Mouse (Mus musculus): ENCODE data around the gene Fars2.

The Fars2 gene

DNA sequence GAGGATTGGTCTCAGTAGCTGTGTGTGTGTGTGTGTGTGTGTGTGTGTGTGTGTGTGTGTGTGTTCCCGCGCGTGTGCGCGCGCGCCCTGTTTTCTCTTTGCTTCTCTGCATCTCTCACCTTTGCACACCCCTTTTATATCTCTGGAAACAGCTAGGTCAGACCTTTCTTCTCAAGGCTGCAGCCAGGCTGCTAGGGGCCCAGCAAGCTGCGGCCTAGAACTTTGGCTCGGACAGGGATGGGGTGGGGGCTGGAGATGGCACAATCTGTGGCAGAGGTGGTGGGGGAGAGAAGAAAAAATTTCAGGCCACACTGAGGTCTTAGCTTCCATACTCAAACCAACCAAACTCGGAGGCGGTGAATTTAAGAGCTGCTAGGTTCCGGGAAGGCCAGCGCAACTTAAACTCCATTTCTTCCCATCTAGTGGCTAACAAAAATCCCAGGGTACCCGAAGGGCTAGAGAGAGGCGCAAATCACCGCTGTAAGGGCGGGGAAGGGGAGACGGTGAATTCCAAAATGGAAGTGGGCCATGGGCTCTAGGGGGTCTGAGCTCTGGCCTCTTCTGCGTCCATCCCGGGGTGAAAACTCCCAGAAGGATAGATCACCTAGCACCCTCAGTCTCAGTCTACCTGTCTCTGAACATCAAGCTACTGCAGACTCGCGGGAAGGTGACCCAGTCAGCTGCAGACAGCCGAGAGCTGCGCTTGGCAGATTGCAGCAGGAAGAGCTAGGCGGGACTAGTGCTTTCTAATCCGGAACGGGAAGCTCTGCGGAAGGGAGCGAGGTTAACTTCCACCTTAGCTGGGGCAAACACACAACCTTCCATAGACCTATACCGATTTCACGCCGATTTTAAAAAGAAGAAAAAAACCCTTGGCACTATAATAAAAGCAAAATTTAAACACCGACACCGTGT is 614.1 kb downstream of the Fars2 start:
- no peak for TF ChIP-seq GATA4 (IDR thresholded peaks at IDR 0.05; ENCODE audit: insufficient replicate concordance, low read length)

DNA sequence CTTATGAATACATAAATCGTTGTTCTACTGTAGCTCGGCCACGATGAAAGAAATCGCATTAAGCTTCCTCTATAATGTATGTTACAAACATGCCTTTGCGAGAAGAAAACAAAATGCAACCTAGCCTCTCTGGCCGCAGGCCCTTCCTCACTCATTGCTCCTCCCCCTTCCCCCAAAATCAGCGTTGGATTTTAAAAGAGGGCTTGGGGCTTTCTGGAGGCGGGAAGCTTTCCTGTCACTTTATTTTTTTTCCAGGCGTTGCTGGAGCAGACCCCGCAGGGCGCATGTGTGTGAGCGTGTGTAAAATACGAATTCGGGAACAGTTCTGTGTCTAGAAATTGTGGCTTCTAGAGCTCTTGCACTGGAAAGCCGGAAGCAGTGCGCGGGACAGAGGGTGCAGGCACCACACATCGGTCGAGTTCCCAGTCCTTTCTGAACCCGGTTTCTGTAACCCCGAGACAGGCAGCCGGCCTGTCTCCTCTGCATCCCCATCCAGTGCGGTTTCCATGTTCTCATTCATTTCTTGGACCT is 614.8 kb downstream of the Fars2 start:
- TF ChIP-seq GATA4 (IDR thresholded peaks at IDR 0.05; ENCODE audit: insufficient replicate concordance, low read length), result no peak

DNA sequence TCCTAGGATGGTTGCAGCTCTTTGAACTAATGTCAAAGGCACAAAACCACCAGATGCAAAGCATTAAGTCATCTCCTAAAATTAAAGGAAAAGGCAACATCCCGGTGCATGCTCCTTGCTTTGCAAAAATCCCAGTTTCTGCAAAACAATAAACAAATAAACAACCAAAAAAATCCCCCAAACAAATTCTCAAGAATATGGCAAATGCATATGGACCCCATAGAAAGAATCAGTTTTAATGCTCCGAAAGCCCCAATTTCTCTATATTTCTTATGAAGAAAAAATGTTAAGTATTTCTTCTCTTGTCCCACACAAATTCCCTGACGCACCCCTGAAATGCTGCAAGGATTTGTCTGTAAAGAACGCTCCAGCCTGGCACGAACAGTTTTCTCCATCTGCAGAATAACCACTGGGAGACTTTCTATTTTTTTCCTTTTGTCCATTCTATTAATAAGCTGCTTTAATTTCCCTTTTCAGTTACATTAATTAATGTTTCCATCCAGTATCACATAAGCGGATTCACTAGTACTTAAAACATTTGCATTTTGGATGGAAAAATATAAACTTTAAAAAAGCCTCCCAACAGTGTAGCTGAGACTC is 615.8 kb downstream of the Fars2 start:
- no peak for TF ChIP-seq GATA4 (IDR thresholded peaks at IDR 0.05; ENCODE audit: insufficient replicate concordance, low read length)

DNA sequence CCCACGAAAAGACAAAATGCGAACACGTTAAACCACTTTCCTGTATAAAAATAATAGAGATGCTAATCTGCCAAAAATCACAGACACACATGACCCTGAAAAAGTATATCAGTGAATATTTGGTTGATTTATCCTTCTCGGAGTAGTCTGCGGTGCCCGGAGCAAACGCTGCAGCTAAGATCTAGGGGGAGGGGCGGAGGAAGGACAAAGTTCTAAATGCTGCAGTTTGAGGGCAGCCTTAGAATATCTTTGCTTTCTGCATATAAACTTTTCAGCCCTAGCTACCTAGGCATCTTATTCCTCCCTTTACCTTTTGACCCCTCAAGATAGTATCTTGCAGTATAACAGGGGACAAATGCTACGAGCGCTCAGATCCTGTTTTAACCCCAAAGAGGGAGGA is 616.4 kb downstream of the Fars2 start:
- TF ChIP-seq GATA4 (IDR thresholded peaks at IDR 0.05; ENCODE audit: insufficient replicate concordance, low read length), result no peak

DNA sequence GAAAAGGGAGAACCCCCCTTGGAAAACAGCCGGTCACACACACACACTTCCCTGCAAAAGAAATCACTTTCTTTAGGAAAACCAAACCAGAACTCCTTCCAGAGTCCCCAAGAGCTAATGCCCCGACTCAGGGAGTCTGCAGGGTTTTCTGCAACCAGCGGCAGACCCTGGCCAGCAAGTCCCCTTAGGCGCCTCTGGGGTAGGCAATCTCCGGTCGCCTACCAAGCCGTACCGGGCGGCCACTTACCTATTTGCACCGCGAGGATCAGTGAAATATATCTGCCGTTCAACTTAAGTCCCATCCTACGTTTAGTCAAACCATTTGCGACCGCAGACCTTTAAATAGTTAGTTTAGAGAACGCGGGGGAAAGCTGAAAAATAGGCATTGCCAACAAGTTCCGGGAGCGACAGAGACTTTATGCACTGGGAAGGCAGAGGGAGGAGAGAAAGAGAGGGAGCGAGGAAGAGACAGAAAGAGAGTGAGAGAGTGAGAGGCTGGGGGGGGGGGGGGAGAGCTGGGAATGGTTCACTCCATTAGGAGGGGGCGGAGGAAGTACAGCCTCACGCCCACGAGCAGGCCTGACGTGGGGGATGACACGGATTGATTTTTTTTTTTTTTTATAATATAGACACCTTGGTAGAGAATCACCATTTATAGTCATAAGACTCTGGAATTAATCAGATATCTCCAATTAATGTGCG is 616.9 kb downstream of the Fars2 start:
- TF ChIP-seq GATA4 (IDR thresholded peaks at IDR 0.05; ENCODE audit: insufficient replicate concordance, low read length), result no peak

DNA sequence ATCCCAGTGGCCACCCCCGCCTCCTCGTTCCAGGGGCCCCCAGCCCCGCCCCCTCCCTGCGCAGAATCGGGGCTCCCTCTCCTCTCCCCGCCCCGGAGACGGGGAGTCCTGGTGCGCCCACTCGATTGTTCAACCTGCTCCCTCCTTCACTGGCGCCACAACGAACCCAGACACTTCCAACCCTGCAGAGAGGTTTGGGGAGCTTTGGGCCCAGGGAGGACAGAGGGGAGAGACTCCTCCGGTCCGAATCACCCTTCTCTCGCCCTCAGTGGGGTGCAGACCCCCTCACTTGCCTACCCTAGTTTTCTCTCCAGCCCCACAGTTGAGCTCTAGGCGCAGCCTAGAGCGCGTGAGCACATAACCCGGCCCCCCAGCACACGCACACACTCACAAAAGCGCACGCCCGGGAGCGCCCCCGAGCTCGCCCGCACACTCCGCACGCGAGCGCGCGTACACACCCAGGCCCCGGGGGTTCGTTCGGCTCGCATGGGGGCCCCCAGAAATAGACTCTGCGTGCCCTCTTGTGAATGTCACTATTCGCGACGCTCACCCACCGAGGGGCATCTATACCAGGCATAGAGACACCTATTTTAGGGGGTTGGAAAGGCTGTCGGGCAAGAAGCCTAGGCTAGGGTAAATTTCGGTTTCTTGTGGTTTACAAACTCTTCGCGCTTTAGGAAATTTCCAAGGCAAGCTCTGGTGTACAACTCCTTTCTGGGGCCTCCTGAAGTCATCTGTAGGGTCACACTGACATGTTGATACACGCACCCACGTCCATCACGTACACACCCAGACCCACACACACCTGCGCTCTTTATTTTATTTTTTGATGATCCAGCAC is 617.7 kb downstream of the Fars2 start, which contains the start of gene Nrn1:
Gene Nrn1 (minus strand): TSS at position 401 of the 841 bp plus-strand sequence.
- no peak for TF ChIP-seq GATA4 (IDR thresholded peaks at IDR 0.05; ENCODE audit: insufficient replicate concordance, low read length)

DNA sequence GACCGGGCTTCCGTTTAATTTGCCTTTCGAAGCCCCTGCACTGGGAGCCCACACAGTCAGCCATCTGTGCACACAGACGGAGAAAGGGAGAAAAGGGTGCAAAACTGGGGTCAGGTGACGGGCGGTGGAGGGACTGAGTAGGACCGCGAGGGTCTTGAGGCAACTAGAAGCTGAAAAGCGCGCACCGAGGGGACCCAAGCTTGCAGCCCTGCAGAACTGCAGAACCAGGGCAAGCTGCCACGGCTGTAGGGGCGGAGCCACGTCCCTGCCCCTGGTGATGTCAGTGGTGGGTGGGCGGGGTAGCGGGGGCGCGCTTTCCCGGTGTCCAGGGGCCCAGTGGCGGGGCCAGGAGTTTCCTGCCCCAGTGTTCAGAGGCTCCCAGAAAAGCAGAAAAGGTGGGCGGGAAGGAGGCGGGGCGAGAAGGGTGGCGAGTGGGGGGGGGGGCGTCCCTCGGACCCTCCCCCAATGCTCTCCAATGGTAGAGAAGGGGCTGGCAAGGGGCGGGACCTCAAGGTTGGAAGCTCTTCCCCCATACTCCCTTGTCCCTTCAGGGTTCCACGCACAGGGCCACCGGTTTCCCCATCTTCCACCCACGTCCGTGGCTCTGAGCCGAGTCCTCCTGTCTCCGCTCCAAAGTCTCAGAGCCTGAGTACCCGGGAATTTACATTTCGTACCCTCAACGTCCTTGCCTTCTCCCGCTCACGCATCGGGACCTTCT is 618.8 kb downstream of the Fars2 start:
- no peak for TF ChIP-seq GATA4 (IDR thresholded peaks at IDR 0.05; ENCODE audit: insufficient replicate concordance, low read length)

DNA sequence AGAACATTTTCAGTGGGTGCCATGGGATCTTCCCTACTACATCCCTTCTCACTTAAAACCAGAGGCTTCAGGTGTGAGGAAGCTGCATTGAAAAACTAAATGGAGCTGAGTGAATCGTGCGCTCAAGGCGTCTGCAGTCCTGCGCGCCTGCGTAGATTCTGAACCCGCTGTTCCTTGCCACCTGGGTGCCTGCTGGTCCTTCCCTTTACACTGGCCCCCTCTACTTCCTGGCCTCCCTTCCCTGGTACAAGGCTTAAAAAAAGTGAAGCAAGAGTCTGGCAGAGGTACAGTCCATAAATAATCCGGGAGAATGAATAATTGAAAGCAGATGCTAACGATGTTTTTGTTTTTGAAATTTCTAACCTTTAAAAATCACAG is 619.4 kb downstream of the Fars2 start:
- TF ChIP-seq GATA4 (IDR thresholded peaks at IDR 0.05; ENCODE audit: insufficient replicate concordance, low read length), result no peak

DNA sequence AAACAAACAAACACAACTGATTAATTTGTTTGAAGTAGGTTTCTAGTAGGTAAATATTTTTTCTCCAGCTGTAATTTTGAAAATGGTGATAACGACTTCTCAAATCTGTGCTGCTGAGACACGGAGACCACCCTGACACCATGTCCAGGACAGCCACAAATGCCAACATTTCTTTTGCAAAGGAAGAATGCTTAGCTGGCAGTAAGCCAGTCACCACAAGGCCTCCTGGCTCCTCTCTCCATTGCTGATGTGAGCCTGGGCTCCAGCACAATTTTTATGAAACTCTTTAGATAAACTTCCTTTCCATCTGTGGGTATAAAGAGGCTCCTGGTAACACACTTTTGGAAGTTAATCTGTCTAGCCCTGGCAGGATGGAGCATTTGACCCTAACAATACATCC is 632.8 kb downstream of the Fars2 start:
- no peak for TF ChIP-seq GATA4 (IDR thresholded peaks at IDR 0.05; ENCODE audit: insufficient replicate concordance, low read length)

DNA sequence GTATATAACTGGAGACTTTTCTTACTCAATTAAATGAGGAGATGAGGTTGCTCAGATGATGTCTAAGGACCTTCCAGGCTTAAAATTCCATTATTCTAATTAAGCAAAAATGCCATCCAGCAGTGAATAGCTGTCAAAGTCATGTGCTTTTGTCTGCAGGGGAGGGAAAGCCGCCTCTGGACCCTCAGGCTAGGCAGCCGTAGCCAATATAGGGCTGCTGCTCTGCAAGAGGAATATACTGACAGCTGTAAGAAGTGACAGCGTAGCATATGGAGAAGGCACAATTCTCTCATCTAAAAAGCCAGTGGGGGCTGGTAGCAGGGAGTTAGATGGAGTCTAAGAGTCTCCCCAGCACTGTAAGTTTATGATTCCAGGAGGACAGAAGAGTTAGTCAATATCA is 634.6 kb downstream of the Fars2 start:
- no peak for TF ChIP-seq GATA4 (IDR thresholded peaks at IDR 0.05; ENCODE audit: insufficient replicate concordance, low read length)

DNA sequence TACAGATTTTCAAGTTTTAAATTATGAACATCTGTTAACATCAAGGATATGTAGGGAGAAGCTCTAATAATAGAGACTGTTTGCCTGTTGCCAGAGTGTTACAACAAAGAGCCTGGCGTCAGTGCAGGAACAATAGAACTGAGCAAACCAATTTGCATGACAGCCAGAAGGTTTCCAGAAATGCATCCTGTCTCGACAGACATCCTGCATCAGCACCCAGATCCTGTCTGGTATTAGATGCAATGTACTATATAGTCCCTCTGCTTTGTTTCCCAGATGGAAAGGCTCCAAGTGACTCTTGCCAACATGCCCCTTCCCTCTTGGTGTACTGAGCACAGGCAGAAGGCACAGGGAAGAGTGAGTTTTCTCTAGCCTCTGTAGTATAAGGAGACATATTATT is 649.6 kb downstream of the Fars2 start:
- TF ChIP-seq GATA4 (IDR thresholded peaks at IDR 0.05; ENCODE audit: insufficient replicate concordance, low read length), result no peak

All from liver, adult (tissue).